Mouse (Mus musculus) bone marrow, adult 2 months (tissue): ENCODE measurements at regions not wholly inside any gene's neighbourhood (a gene's known extent, or its start where the extent isn't known, plus 50 kb on each side); places are given as distances from the start of the nearest gene placed in this dataset.

Experiments used
- CTCF ChIP-seq: fragments of 200-500 bp; IDR thresholded peaks from 2 replicates; pipeline ENCODE4 v1.5.1; 2011; ENCODE audit warnings: low read length, control low read depth; ENCODE audit not compliant: control insufficient read depth, insufficient read depth
- POLR2A ChIP-seq: fragments of 200-500 bp; IDR thresholded peaks from 2 replicates; pipeline ENCODE4 v1.6.1; 2011; ENCODE audit warnings: low read depth, mild to moderate bottlenecking, control low read depth, low read length, borderline replicate concordance; ENCODE audit not compliant: control insufficient read depth

DNA sequence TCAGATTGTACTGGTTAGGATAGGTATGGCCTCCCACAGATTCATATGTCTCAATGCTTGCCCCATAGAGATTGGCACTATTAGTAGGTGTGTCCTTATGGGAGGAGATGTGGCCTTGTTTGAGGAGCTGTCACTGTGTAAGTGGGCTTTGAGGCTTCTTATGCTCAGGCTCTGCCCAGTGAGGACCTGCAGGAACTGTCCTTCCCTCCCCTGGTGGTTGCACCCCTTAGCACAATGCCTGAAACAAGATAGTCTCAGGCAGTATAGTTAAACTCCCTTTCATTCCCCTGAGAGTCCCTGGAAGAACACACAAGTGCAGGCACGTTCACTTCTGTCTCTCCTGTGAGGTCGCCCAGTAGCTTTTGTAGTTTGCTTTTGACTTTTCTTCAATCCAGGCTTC is 223.9 kb downstream of the Utp18 start:
- no peak for TF ChIP-seq POLR2A
- TF ChIP-seq CTCF = no peak
